7 mouse cellular contexts compared by ENCODE assay signal in the genomic region with DNA sequence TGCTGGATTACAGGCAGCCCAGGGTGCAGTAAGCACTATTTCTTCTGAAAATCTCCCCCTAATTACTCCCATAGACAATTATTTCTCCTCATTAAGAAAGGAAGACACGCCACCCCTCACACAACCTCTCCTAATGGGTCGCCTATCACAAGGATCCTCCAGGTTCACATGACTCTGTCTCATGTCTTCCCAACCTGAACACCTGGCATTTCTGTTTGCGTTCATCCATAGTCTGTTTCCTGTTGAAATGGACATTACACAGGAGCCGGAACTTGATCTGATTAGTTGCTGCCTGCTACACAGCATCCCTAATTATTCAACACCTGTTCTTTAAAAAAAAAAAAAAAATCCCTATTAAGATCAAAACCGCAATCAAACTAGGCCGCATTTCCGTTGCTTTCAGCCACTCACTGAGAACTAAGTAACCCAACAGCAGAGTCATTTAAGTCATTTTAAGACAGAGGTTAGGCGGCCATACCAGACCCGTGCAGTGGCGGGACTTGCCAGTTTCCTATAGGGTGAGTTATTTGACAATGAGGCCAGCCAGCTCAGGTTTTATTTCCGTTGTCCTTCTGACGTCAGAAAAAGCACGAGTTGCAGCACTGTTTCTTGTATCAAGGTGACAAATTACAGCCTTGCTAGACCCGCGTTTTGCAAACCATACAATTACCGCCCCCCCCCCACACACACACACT. TPM values are rescaled to one million over a fixed set of nuclear protein-coding genes. Genes with fewer than 3 reads are reported as not detected.
DNase-seq lines count a peak whose midpoint lies in the region; ATAC-seq and TF ChIP-seq lines count a peak whose summit lies in the region.

No protein-coding gene starts in this region.

- H3K4me2 ChIP-seq in hindbrain, embryonic 12.5 days (replicated peaks) = peak overlapping the region; percentile 63
- H3K4me2 ChIP-seq in lung, postnatal 0 days (replicated peaks; ENCODE audit: low read depth, low read length) = peak overlapping the region; percentile 97

- H3K27ac ChIP-seq in hindbrain, embryonic 12.5 days = peak overlapping the region; percentile 100
- no peak overlapping the region for H3K27ac ChIP-seq in lung, postnatal 0 days (ENCODE audit: low read length)

- H3K4me3 ChIP-seq in hindbrain, embryonic 12.5 days = peak overlapping the region; percentile 88
- H3K4me3 ChIP-seq in lung, postnatal 0 days (ENCODE audit: low read depth, low read length) = peak overlapping the region; percentile 65

- no peaks in the 10 kb centered on the region for H3K27me3 ChIP-seq in hindbrain, embryonic 12.5 days
- H3K27me3 ChIP-seq in lung, postnatal 0 days (replicated peaks; ENCODE audit: insufficient read depth, low read length) = no peaks in the 10 kb centered on the region

- H3K36me3 ChIP-seq in hindbrain, embryonic 12.5 days = peaks cover 21% of the 10 kb centered on the region
- no peaks in the 10 kb centered on the region for H3K36me3 ChIP-seq in lung, postnatal 0 days (ENCODE audit: insufficient read depth, low read length)

- WGBS in hindbrain, embryonic 12.5 days = 8% methylated on average over 16 of the region's 16 CpGs
- WGBS in lung, postnatal 0 days = 20% methylated on average over 16 of the region's 16 CpGs

- peak overlapping the region; percentile 99 for H3K9ac ChIP-seq in hindbrain, embryonic 12.5 days
- no peak overlapping the region for H3K9ac ChIP-seq in lung, postnatal 0 days (replicated peaks; ENCODE audit: low read depth)

- TF ChIP-seq CTCF in lung, postnatal 0 days (IDR thresholded peaks at IDR 0.05) = no peak

- TF ChIP-seq EP300 in lung, postnatal 0 days (IDR thresholded peaks at IDR 0.05) = no peak

- no peak for ATAC-seq in hindbrain, embryonic 12.5 days (ENCODE audit: low FRiP score)
- no peak for ATAC-seq in lung, postnatal 0 days

- H3K4me1 ChIP-seq in hindbrain, embryonic 12.5 days = peaks cover 26% of the 10 kb centered on the region
- no peaks in the 10 kb centered on the region for H3K4me1 ChIP-seq in lung, postnatal 0 days (ENCODE audit: insufficient read depth, low read depth, low read length)

- 0 out of 2 replicates have a peak, but pooled peaks cover 3% of the 10 kb centered on the region for H3K9me3 ChIP-seq in hindbrain, embryonic 12.5 days (replicated peaks)
- H3K9me3 ChIP-seq in lung, postnatal 0 days (ENCODE audit: low read length) = no peaks in the 10 kb centered on the region

- peak; percentile 82 to 85 for DNase-seq in B cell, adult 2 months
- DNase-seq in CD8-positive naive resting alpha-beta T cell, adult 2 months (ENCODE audit: low read depth in 2 of 2, low spot score in 2 of 2) = peak; percentile 63 to 68
- DNase-seq in embryo, embryonic 10.5 days (ENCODE audit: low spot score) = peak; percentile 84
- peak; percentile 49 for DNase-seq in lung, postnatal 0 days (ENCODE audit: low spot score)
- peak; percentile 27 for DNase-seq in right cerebral cortex, postnatal 25 days
- DNase-seq in testis, postnatal 14 days (ENCODE audit: low spot score) = no peak

RNA-seq across cellular contexts. Expression of gene Slc38a1, which starts 2.3 kb away (rescaled TPM):
- 152 and 155 TPM in 2 replicates for polyA plus RNA-seq in hindbrain, embryonic 12.5 days (2016; fragmentation: Nextera tagmentation; extraction: Ambion mirVana)
- polyA plus RNA-seq in lung, postnatal 0 days (2015; fragmentation: Nextera tagmentation; extraction: Ambion mirVana) = 13.5 and 14.5 TPM in 2 replicates

RNA-seq across cellular contexts. Expression of gene Slc38a2, which starts 59.1 kb away (rescaled TPM):
- 184 and 192 TPM in 2 replicates for polyA plus RNA-seq in hindbrain, embryonic 12.5 days (2016; fragmentation: Nextera tagmentation; extraction: Ambion mirVana)
- polyA plus RNA-seq in lung, postnatal 0 days (2015; fragmentation: Nextera tagmentation; extraction: Ambion mirVana) = 66.6 and 75.3 TPM in 2 replicates
